Mouse (Mus musculus): Measurements from ENCODE around the gene Slc39a13.
"Not testable (repeated sequence)": the region's sequence is repeated elsewhere in the genome, so short reads cannot be mapped to it uniquely, and the experiment has no call there.

The Slc39a13 gene

DNA sequence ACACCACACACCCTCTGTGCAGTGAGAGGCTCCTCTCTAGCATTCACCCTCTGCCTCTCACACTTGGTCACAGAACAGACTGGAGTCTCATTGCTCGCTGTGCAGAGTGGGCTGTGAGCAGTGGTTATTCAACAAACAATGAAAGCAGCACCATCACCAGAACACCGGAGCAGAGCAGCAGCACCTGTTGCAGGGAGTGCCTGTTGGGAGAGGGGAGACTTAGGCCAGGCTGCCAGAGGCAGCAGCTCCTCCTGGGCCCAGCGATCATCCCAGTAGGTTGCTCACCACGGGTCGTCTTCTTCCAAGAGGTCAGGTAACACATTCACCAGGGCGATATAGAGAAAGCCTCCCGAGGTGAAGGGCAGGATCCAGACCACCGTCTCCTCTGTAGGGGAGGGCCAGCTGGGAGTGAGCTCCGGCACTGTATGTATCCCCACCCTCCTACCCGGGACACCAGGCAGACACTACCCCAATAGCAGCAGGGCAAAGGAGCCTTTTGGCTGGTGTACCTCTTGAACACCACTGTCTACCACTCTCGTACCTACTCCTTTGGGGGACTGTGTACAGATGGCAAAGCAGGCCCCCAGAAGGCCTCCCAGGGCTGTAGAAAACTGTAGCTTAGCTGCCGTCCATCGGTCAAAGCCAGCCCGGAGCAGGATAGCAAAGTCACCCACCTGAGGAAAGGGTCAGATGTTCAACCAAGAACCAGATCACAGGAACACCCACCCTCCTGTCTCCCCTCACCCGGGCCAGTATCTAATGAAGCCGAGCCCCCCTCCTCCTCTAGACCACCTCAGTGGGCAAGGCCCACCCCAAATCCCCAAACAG is 7.2 kb downstream of the Slc39a13 start:
- DNase-seq, result no peak

DNA sequence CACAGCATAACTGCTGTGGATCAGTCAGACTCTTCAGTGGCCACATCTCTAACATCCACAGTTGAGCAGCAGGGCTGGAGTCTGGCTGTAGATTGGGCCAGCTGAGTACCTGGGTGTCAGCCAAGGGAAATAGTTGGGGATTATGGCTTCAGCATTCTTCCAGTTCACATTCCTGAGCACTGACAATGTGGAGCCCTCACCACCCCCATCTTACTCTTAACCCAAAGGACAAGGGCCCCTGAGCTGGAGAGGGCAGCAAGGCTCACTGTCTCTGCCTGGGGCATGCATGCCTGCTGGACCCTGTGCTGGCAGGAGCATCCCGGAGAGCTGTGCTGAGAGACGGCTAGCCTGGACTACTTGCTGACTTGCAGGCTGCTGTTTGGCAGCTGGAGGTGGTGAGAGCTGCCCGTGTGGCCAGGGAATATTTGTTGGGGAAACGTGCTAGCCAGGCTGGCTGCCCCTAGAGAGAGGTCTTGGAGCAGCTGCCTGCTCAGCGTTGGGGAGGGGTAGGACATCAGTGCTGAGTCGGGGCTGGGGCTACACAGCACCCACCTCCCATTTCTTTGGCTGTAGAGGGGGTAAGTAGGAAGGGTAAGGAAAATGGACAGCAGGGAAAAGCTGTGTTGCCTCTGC is 8.3 kb downstream of the Slc39a13 start:
- DNase-seq, result no peak

- DNase-seq, result no peak
Measured at GRCm38 (mm10) chr2:91060544-91061355, 9.5 kb downstream of the Slc39a13 start.

DNA sequence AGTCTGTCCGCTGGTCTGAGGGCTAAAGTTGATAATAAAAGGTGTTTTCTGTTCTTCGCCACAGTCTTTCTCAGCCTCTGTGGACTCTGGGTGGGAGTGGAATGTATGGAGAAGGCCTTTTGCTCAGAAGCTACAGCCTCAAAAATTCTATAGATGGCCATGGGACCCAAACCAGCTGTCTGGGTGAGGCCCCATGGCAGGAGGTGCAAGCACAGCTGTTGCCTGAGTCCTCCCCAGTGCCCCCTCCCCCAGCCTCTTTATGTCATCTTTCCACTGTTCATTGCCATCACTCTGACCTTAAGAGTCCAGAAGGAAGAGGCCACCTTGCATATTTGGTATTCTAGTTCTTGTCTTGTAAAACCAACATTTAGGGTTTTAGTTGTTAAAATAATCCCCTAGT is 10.8 kb downstream of the Slc39a13 start:
- no peak for DNase-seq

DNA sequence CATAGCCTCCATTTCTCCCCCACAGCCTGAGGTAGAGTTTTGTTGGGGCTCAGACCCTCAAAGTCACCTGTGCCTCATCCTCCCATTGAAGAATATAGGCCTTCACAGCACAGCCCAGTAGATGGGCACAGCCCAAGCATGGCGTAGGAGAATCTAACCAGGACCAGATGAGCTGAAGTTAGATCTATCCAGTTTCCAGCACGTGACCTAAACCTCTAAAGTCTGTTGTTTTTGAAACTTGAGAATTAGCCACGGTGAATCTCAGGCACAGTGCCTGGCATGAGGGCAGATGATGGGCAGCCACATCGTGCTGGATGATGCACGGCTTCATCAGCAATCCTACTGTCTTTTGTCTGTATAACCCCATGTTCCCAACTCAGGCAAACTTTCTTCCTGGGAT is 11.8 kb downstream of the Slc39a13 start:
- no peak for DNase-seq

- DNase-seq, result peak; percentile 96
Measured at GRCm38 (mm10) chr2:91053934-91054382, 16.3 kb downstream of the Slc39a13 start, which contains the start of gene Psmc3. Psmc3 (plus strand) TSS chr2:91054009.

- DNase-seq, result no peak
Measured at GRCm38 (mm10) chr2:91053181-91053933, 16.9 kb downstream of the Slc39a13 start.

DNA sequence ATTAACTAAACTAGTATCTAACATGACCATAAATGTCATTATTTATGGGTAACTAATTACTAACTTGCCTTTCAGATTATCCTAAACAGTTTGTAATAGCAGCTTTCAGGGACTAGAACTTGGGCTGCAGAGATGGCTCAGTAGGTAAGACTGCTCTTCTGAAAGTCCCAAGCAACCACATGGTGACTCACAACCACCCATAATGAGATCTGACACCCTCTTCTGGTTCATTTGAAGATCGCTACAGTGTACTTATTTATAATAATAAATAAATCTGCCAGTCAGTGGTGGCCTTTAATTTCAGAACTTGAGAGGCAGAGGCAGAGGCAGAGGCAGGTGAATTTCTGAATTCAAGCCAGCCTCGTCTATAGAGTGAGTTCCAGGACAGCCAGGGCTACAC is 17.5 kb downstream of the Slc39a13 start:
- no peak for DNase-seq

GRCm38 (mm10) chr2:91051917-91052316 is 18.3 kb downstream of the Slc39a13 start:
- DNase-seq, result no peak

GRCm38 (mm10) chr2:91047359-91047758 is 22.9 kb downstream of the Slc39a13 start:
- DNase-seq, result no peak

DNA sequence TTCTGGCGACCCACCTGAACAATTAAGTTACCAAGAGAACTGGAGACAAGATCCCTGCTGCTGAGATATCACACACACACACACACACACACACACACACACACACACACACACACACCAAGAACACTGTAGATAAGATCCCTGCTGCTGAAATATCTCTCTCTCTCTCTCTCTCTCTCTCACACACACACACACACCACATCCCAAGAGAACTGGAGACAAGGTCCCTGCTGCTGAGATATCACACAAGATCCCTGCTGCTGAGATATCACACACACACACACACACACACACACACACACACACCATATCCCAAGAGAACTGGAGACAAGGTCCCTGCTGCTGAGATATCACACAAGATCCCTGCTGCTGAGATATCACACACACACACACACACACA is 24.4 kb downstream of the Slc39a13 start:
- not testable (repeated sequence) for DNase-seq

DNA sequence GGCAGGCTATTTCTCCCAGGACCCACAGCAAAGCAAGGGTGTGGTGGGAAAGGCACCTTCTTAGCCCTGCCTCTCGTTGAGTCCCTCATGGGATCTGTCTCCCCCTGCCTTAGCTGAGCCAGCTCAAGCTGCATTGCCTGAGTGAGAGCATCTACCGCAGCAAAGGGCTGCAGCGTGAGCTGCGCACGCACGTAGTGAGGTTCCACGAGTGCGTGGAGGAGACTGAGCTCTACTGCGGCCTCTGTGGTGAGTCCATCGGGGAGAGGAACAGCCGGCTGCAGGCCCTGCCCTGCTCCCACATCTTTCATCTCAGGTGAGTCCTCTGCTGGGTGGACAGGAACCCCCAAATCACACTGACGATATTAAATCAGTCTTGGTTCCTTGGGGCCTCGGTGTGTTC is 25.5 kb downstream of the Slc39a13 start:
- no peak for DNase-seq

DNA sequence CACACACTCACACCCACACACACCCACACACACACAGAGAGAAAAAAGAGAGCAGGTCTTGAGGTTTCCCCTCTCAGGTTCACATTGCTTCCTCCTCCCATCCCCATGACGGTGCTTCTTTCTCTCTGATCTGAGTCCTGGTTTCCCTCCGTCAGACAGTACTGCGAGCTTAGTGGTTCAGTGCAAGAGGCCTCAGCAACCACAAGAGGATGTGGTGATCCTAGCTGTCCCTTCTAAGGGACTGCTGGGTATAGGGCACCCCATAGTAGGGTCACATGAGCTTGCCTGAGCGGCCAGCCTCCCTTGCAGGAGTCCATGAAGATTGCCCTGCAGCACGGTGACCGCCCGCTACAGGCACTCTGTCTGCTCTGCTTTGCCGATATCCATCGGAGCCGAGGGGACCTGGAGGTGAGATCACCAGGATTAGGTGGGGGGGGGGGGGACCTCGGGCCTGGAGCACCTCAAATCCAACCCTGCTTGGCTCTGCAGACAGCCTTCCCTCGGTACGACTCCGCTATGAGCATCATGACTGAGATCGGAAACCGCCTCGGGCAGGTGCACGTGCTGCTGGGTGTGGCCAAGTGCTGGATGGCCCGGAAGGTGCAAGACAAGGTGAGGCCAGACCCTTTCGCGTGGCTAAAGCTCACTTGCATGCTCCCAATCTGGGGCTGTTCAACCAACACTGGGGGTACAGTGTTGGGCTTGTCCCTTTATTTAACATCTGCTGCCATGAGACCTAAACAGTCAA is 27.4 kb downstream of the Slc39a13 start:
- no peak for DNase-seq

GRCm38 (mm10) chr2:91041786-91042185 is 28.4 kb downstream of the Slc39a13 start:
- peak; percentile 37 for DNase-seq

- DNase-seq, result no peak
Measured at GRCm38 (mm10) chr2:91035385-91035784, 34.8 kb downstream of the Slc39a13 start, which contains the start of gene Rapsn. Rapsn (plus strand) TSS chr2:91035620.

- DNase-seq, result no peak
Measured at GRCm38 (mm10) chr2:91033000-91033399, 37.2 kb downstream of the Slc39a13 start.

DNA sequence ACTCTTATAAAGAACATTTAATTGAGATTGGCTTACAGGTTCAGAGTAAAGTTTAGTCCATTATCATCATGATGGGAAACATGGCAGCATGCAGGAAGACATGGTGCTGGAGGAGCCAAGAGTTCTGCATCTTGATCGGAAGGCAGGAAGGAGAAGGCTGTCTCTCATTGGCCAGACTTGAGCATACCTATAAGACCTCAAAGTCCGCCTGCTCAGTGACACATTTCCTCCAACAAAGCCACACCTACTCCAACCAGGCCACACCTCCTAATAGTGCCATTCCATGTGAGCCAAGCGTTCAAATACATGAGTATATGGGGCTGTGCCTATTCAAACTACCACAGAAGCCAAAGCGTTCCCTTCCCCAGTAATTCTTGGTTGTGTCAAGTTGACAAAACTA is 39.0 kb downstream of the Slc39a13 start:
- no peak for DNase-seq

DNA sequence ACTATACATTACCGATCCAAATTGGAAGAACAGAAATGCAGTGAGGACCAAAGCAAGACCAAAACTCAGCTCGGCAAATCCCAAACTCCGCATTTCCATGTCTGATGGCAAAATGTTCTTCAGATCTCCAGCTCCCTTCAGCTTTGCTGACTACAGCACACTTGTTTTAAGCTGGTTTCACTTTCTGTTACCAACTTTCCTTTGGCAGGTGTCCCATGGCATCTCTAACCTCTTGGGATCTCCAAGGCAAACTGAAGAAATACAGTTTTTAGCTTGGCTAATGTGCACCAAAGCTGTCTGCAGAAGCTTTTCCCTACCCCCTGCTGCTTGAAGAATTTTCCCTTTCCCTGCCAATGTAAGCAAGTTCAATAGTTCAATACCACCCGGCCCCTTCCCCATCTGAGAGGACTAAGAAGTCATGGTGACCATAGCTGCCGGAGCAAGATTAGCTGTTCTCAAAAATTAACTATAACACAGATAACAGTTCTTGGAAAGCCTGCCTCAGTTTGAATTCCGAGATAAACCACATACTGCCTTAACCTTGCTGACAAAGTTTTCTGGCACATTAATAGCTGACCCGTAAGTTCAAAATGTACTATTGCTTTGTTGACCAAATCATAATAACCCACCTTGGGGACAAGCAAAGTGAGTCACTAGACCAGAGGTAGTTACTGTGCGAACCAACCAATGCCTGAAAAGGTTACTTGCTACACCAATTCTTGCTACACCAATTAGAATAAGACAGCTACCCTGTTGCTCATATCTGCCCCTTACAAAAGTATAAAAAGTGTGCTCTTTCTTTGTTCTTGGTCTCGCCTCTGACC is 42.6 kb downstream of the Slc39a13 start:
- DNase-seq, result no peak

DNA sequence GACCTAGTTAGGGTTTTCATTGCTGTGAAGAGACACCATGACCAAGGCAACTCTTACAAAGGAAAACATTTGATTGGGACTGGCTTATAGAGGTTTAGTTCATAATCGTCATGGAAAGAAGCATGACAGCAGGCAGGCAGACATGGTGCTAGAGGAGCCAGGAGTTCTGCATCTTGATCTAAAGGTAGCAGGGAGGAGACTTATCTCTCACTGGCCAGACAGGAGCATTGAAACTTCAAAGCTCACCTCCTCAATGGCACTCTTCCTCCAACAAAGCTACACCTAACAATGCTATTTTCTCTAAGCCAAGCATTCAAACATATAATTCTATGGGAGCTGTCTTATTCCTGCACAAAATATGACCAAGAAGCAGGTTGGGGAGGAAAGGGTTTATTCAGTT is 43.7 kb downstream of the Slc39a13 start:
- DNase-seq, result no peak

GRCm38 (mm10) chr2:91025081-91025516 is 45.1 kb downstream of the Slc39a13 start:
- DNase-seq, result no peak

GRCm38 (mm10) chr2:91023956-91024355 is 46.3 kb downstream of the Slc39a13 start:
- no peak for DNase-seq

Data from cerebellum, adult 11-12 months (tissue).